Mouse (Mus musculus) forebrain, embryonic 11.5 days (tissue): Measurements from ENCODE around the gene Hnrnpll. TPM values are rescaled to one million over a fixed set of nuclear protein-coding genes. Genes with fewer than 3 reads are reported as not detected.

ENCODE experiments used
- ATAC-seq: fragments of 200-750 bp; cut with Nextera tagmentation; replicated peaks from 2 replicates; pipeline ENCODE4 v1.8.0; 2017; ENCODE audit warnings: moderate TSS enrichment; ENCODE audit not compliant: low FRiP score
- DNase-seq: peaks from one replicate; pipeline ENCODE4 v3.0.0-alpha.2; 2017; ENCODE audit warnings: low spot score
- H3K27ac ChIP-seq: fragments of 300-500 bp; sonication (generic); 2 replicates; pipeline ENCODE4 v1.5.1; 2014; ENCODE audit warnings: low read depth, low read length
- H3K27me3 ChIP-seq: fragments of 300-500 bp; sonication (generic); 2 replicates; pipeline ENCODE4 v1.6.1; 2014; ENCODE audit warnings: mild to moderate bottlenecking, low read length, mixed read lengths; ENCODE audit not compliant: control insufficient read depth, insufficient read depth
- H3K36me3 ChIP-seq: fragments of 300-500 bp; sonication (generic); 2 replicates; pipeline ENCODE4 v1.6.1; 2014; ENCODE audit warnings: mild to moderate bottlenecking, low read length, moderate library complexity, mixed read lengths; ENCODE audit not compliant: control insufficient read depth, insufficient read depth
- H3K4me1 ChIP-seq: fragments of 300-500 bp; sonication (generic); replicated peaks from 2 replicates; pipeline ENCODE4 v1.6.1; 2014; ENCODE audit warnings: low read length, mixed read lengths; ENCODE audit not compliant: control insufficient read depth, insufficient read depth
- H3K4me2 ChIP-seq: fragments of 300-500 bp; sonication (generic); 2 replicates; pipeline ENCODE4 v1.6.1; 2014; ENCODE audit warnings: low read depth, mild to moderate bottlenecking, low read length, moderate library complexity, mixed read lengths; ENCODE audit not compliant: severe bottlenecking
- H3K4me3 ChIP-seq: fragments of 300-500 bp; sonication (generic); 2 replicates; pipeline ENCODE4 v1.5.1; 2014; ENCODE audit warnings: low read depth, low read length
- H3K9ac ChIP-seq: fragments of 300-500 bp; sonication (generic); 2 replicates; pipeline ENCODE4 v1.6.1; 2014; ENCODE audit warnings: low read length
- H3K9me3 ChIP-seq: fragments of 300-500 bp; sonication (generic); 2 replicates; pipeline ENCODE4 v1.6.1; 2016; ENCODE audit warnings: low read length, mixed read lengths; ENCODE audit not compliant: control insufficient read depth
- WGBS: fragments of 180-500 bp; shearing (Covaris S2); extraction: QIAGEN DNeasy Blood & Tissue Kit; methylation state at CpG from one replicate; pipeline ENCODE4 v1.1.7; 2014; 5-methylcytosine and 5-hydroxymethylcytosine counted together
- polyA plus RNA-seq: library from polyadenylated mRNA; unstranded; fragments of >200 nt; fragmentation: Nextera tagmentation; extraction: Ambion mirVana; gene quantifications from 2 replicates; pipeline ENCODE4 v1.2.1, GENCODE M21; 2014

The Hnrnpll gene
- polyA plus RNA-seq, 1 experiment from 2014 or later: 127 TPM

DNA sequence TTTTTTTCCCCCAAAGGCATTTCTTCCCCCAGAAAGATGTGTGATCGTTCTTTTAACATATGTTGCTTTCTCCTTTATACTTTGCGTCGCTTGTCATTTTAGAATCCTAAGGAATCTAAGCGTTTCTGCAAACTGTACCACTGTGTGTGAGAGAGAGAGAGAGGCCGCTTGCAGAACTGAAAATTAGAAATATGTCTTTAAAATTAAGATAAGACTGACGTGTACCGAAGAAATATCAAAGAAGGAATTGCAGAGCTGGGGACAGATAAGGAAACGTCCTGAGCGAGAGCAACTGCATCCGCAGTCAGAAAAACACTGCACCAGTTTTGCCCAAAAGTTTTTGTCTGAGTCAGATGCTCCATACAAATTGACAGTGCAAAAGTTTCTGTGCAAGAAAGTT, 1.3 kb upstream of the Hnrnpll start:
- Histone ChIP-seq H3K9ac (no peak overlapping the region), H3K4me1 (no peaks in the 10 kb centered on the region; the same call in 1 of the 2 replicates), H3K27ac (no peak overlapping the region), H3K4me3 (no peak overlapping the region), H3K36me3 (no peaks in the 10 kb centered on the region), H3K4me2 (no peak overlapping the region), H3K9me3 (no peaks in the 10 kb centered on the region), H3K27me3 (no peaks in the 10 kb centered on the region)
- DNase-seq (no peak), ATAC-seq (no peak)
- 90% methylated on average over 10 of the region's 10 CpGs for WGBS

DNA sequence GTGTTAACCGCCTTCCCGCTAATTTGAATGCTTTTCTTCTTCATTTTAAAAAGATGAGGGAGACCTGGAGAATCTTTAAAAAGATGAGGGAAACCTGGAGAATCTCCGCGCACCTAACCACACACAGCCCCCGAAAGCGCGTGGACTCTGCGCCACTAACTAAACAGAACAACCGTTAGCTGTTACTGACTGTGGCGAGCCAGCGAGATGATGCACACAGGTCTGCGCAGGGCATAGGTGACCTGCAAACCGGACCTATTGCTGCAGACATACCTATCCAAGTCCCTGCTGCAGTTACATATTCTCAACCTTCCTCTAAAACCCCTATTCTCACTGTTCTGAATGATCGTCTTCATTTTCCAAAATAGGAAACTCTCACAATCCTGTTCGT, 481 bp upstream of the Hnrnpll start:
- no peaks in the 10 kb centered on the region for H3K9me3 ChIP-seq
- peak overlapping the region; percentile 99 for H3K9ac ChIP-seq
- no peaks in the 10 kb centered on the region for H3K27me3 ChIP-seq
- WGBS: 2% methylated on average over 15 of the region's 15 CpGs
- peak overlapping the region; percentile 67 for H3K4me2 ChIP-seq
- H3K4me3 ChIP-seq: peak overlapping the region; percentile 99
- ATAC-seq (0 out of 2 replicates have a peak, but pooled peaks have one; percentile 20), DNase-seq (no peak)
- H3K4me1 ChIP-seq: no peaks in the 10 kb centered on the region; the same call in 1 of the 2 replicates
- peak overlapping the region; percentile 60 for H3K27ac ChIP-seq
- no peaks in the 10 kb centered on the region for H3K36me3 ChIP-seq

DNA sequence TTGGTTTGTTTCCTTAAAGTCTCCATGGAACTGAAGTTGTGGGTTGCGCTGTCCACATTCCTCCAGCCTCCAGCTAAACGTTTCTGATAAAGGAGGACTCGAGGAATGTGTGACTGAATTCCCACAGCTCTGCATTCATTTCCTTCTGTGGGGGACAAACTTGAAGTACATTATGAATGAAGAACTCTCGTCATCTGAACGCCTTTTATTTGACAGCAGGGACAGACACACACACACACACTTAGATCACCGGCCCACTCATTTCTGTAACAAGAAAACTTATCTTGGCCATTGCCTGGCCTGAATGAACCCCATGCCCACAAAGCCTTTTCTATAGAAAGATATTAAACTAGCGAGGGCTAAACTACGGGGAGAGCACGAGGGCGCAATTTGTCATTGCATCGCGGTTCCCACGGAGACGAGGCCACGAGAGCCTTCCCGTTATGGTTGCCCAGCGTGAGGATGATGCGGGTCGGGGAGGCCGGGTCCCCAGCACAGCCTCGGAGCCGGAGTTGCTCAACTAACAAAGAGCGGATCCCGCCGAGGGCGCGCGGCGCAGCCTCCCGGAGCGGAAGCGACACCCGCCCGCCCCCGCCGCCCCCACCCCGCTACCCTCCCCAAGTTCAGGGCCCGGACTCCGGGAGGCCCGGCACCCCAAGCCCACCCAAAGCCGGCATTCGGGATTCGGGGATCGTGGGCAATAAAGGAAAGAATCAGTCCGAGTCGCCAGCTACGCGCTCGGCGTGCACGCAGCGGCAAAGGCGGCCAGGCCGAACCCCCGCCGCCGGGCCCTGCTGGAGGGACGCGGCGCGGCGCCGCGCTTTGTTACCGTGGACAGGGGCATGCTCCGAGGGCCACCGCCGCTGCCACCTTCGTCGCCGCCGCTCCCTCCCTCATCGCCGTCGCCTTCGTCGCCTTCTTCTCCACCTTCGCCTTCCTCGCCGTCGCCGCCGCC, 1.0 kb downstream of the Hnrnpll start:
- Histone ChIP-seq H3K4me1 (no peaks in the 10 kb centered on the region; the same call in 1 of the 2 replicates), H3K4me3 (peak overlapping the region; percentile 99), H3K36me3 (no peaks in the 10 kb centered on the region), H3K4me2 (peak overlapping the region; percentile 65), H3K27me3 (no peaks in the 10 kb centered on the region), H3K9ac (peak overlapping the region; percentile 99), H3K27ac (peak overlapping the region; percentile 99), H3K9me3 (no peaks in the 10 kb centered on the region)
- ATAC-seq (peak; percentile 25), DNase-seq (peak; percentile 82)
- under 1% methylated on average over 78 of the region's 83 CpGs for whole genome bisulfite sequencing

DNA sequence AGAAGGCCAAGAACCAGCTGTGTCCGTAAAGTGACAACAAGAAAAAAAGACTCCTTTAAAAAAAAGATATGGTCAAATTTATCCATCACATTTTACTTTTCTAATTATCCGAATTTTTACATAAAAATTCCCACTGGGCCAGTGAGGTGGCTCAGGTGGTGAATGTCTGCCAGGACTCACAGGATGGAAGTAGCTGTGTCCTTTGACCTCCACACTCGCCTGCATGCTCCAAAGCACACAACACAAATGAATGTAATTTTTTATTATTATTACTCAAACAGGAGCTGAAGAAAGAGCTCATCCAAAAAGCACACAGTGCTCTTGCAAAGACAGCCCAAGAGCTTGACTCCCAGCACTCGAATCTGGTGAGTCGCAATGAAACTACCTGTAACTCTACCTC, 2.0 kb downstream of the Hnrnpll start:
- H3K27ac ChIP-seq: no peak overlapping the region
- no peak for ATAC-seq
- 24% methylated on average over 5 of the region's 5 CpGs for WGBS

DNA sequence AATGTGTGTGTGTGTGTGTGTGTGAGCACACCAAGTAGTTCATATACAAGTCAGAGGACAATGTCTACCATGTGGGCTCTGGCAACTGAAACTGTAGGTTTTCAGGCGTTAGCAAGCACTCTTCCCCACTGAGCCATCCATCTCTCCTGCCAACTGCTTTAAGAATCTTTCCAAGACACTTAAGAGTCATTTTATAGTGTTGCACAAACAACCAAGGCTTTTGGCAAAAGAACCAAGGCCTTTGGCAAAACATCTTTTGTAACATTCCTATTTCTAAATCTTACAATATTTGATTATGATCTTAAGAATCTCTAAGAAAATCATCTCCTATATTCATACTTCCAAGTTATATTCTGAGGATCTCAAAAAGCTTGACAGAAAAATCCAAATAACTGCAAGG, 2.4 kb downstream of the Hnrnpll start:
- Histone ChIP-seq H3K27me3 (no peaks in the 10 kb centered on the region), H3K9me3 (no peaks in the 10 kb centered on the region), H3K27ac (no peak overlapping the region), H3K4me2 (peak overlapping the region; percentile 65), H3K4me3 (peak overlapping the region; percentile 99), H3K4me1 (no peaks in the 10 kb centered on the region; the same call in 1 of the 2 replicates), H3K9ac (no peak overlapping the region; the same call in 1 of the 2 replicates), H3K36me3 (no peaks in the 10 kb centered on the region)
- DNase-seq (no peak), ATAC-seq (no peak)
- 27% methylated on average over 1 of the region's 1 CpGs for WGBS

More for the DNA sequence above, 2.0 kb downstream of the Hnrnpll start:
- H3K36me3 ChIP-seq: no peaks in the 10 kb centered on the region
- no peak for DNase-seq
- no peaks in the 10 kb centered on the region; the same call in 1 of the 2 replicates for H3K4me1 ChIP-seq
- no peaks in the 10 kb centered on the region for H3K27me3 ChIP-seq
- no peaks in the 10 kb centered on the region for H3K9me3 ChIP-seq
- peak overlapping the region; percentile 99 for H3K9ac ChIP-seq
- peak overlapping the region; percentile 65 for H3K4me2 ChIP-seq
- H3K4me3 ChIP-seq: peak overlapping the region; percentile 99

DNA sequence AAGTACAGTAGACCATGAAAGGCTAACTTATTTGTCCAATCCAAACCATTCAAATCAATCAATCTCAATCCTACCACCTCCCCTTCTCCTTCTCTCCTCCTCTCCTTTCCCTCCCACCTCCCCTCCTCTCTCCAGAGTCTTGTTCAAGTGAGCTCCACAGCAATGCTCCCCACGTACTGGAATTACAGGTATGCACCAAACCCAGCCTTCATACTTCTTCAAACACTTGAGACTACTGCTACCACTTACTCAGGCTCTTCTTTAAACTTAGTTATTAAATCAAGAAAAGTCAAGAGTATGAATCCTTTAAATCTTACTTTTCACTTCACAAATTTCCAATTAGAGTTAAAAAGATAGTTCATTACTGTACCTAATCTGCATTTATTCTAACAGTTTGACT, 3.6 kb downstream of the Hnrnpll start:
- ATAC-seq (no peak), DNase-seq (no peak)
- H3K27me3 ChIP-seq: no peaks in the 10 kb centered on the region
- 76% methylated on average over 1 of the region's 1 CpGs for WGBS
- no peak overlapping the region for H3K4me2 ChIP-seq
- H3K36me3 ChIP-seq: no peaks in the 10 kb centered on the region
- H3K27ac ChIP-seq: no peak overlapping the region
- H3K9me3 ChIP-seq: no peaks in the 10 kb centered on the region
- H3K9ac ChIP-seq: no peak overlapping the region
- H3K4me3 ChIP-seq: no peak overlapping the region
- H3K4me1 ChIP-seq: no peaks in the 10 kb centered on the region; the same call in 1 of the 2 replicates

DNA sequence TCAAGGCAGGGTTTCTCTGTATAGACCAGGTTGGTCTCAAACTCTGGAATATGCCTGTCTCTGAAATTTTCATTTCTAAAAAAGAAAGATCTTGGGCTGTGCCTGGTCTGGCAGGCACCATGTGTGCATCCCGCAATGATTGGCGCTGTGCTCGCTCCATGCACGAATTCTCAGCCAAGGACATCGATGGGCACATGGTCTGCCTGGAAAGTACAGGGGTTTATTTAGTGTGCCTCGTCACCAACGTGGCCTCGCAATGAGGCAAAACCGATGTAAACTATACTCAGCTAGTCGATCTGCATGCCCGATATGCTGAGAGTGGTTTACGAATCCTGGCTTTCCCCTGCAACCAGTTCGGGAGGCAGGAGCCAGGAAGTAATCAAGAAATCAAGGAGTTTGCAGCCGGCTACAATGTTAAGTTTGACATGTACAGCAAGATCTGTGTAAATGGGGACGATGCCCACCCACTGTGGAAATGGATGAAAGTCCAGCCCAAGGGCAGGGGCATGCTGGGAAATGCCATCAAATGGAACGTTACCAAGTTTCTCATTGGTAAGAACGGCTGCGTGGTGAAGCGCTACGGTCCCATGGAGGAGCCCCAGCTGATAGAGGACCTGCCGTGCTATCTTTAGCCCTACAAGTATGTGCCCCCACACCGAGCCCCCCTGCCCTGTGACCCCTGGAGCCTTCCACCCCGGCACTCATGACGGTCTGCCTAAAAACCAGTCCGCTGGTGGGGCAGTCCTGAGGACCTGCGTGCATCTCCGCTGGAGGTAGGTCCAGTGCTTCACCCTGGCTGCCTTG, 8.0 kb downstream of the Hnrnpll start:
- 90% methylated on average over 27 of the region's 27 CpGs for WGBS
- H3K9me3 ChIP-seq: no peaks in the 10 kb centered on the region
- H3K4me1 ChIP-seq: no peaks in the 10 kb centered on the region
- no peak overlapping the region for H3K4me2 ChIP-seq
- no peak overlapping the region for H3K27ac ChIP-seq
- no peaks in the 10 kb centered on the region for H3K27me3 ChIP-seq
- H3K9ac ChIP-seq: no peak overlapping the region
- peaks cover 8% of the 10 kb centered on the region for H3K36me3 ChIP-seq
- ATAC-seq: no peak
- DNase-seq: no peak
- H3K4me3 ChIP-seq: no peak overlapping the region

DNA sequence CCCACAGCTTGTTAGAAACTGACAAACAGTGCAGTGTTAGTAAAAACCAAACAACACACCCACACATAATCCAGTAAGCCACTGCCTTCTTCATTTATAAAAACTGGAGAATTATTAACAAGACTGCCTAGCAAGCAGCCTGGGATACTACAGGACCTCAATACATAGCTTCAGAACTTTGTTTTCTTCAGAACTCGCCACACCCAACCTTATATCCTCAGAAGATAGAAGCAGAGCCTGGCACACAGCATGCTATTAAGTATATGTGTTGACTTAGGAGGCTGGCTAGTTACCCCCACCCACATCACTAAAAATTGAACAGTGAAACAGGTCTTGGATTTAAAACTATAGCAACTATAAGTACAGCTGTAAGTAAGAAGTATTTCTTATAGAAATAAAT, 10.5 kb downstream of the Hnrnpll start:
- peaks cover 8% of the 10 kb centered on the region for H3K36me3 ChIP-seq
- ATAC-seq (no peak), DNase-seq (no peak)
- no peaks in the 10 kb centered on the region for H3K9me3 ChIP-seq
- no peaks in the 10 kb centered on the region for H3K27me3 ChIP-seq
- H3K27ac ChIP-seq: no peak overlapping the region
- H3K4me2 ChIP-seq: no peak overlapping the region
- no peaks in the 10 kb centered on the region for H3K4me1 ChIP-seq
- no peak overlapping the region for H3K4me3 ChIP-seq
- H3K9ac ChIP-seq: no peak overlapping the region
- WGBS: 93% methylated on average over 1 of the region's 1 CpGs
